Mouse (Mus musculus) T-cell, adult 2 months (primary cell): ENCODE data around the gene Fbln1.

Experiments used
- DNase-seq: peaks from one replicate; pipeline ENCODE4 v3.0.0; 2022; ENCODE audit warnings: low spot score

Gene Fbln1

DNA sequence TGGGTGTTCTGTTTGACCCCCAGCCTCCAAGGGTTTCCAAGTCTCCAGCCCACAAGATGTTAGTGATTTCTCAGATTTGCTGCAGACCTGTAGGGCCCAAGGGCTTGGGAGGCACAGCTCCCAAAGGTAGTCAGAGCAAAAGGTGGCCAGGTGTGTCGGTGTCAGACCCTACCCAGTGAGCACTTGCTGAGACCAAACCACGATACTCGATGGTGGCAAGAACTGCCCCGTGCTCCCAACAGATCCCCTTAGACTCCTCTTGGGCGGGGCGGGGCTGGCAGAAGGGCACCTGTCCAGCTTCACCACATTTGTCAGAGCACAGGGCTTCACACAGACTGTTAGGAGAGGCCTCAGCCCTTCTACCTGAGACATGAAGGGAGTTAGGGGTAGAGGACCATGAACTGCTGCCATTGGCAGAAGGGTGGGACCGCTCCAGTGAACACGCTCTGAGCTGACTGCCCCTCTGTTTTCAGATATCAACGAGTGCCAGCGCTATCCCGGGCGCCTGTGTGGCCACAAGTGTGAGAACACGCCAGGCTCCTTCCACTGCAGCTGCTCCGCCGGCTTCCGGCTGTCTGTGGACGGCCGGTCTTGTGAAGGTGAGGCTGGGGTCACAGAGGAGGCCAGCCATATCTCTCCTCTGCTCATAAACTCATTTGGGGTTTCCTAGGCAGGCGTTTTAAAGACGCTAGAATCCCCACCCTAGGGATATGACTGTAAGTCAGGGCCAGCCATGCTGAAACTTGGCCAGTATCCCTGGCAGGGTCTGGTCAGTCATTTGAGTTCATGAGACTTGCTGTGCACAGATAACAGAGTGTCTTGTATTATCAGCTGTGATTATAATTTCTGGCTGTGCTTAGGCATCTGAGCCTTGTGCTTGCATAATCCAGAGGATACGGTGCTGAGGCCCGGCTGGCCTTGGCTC lies 33.3 kb downstream of the Fbln1 start:
- no peak for DNase-seq

DNA sequence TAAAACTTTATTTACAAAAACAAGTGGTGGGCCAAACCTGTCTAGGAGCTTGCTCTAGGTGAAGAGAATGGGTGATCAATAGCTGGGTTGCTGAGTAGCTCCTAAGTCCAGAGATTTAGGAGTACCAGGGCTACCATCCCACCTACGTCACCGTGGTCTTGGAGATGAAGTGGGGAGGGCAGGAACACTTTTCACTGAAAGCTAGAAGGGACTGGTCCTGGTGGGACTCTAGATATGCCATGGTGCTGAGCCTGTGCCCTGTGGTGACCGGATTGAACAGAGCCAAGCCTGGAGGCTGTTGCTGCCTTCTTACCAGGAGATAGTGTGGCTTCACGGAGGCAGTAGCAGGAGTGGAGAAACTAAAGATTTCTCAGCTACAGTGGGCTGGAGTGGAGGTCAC lies 34.3 kb downstream of the Fbln1 start:
- no peak for DNase-seq

DNA sequence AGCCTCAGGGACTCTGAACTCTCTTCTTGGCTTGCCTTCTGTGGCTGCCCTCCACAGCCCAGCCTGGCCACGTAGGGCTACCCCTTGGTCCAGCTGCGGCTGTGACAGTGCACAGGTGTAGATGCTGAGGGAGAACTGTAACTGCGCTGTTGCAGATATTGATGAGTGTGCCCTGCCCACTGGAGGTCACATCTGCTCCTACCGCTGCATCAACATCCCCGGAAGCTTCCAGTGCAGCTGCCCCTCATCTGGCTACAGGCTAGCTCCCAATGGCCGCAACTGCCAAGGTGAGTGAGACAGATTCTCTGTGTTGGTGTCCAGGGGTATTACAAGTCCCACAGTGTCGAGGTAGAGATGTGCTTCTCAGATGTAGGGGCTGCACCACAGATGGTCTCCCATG lies 36.1 kb downstream of the Fbln1 start:
- no peak for DNase-seq

DNA sequence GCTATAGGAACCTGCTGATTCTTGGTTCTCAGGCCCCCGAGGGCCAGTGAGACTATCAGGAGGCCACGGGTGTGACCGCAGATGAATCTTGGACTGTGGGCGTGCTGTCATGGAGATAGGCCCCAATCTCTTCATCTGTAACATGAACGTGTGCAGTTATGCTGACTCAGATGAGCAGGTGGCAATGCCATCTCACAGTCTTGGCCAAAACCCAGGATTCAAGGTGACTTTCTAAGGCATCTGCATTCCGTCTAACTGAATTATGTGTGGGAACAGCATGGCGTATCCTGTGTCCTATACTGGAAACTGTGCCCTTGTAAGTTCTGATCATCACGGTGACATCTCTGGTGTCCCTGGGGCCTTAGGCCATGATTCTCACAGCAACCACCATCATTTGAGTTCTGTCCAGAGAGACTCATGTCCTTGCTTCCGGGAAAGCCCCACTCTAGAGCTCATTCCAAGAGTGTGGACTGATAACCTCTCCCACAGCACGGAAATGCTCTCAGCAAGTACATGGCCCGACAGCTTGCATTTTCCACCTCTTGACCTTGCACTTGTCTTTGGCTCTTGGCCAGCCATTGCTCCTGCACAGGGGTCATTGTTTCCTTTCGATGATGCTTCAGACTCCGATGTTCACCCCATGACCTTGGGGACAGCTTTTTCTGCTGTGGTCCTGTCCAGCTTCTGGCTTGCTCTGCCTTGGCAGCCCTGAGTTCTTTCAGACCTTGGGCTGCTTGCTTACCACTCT lies 38.8 kb downstream of the Fbln1 start:
- DNase-seq, result no peak

DNA sequence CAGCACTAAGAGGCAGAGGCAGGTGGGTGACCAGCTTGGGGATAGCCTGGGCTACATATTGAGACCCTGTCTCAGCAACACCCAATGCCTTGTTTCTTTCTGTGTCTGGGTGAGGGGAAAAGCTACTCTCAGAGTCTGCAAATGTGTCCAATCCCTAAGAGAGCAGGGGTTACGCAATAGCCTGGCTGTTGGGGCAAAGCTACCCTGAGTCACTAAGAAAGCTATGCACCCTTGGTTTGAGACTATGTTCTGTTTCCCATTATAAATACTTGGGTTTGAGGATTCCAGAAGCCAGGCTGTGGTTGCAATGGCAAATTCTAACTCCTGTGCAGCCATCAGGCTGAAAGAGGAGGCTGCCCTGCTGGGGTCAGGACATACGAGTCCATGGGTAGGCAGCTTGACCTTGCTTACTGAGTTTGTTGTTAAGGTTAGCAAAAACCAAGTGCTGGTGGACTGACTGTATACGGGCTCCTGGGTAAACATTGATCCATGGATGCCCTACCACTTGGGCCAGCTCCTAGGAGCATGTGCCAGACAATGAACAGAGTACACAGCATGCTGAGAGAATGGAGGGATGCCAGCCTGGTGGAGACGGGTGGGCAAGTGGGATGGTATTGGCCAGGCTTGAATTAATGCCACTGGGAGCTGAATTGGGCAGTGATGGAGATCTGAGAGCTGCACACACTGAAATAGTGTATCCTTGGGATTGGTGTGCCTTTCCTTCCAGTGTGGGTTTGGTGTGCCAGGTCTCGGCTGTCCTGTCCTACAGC lies 39.7 kb downstream of the Fbln1 start:
- no peak for DNase-seq

DNA sequence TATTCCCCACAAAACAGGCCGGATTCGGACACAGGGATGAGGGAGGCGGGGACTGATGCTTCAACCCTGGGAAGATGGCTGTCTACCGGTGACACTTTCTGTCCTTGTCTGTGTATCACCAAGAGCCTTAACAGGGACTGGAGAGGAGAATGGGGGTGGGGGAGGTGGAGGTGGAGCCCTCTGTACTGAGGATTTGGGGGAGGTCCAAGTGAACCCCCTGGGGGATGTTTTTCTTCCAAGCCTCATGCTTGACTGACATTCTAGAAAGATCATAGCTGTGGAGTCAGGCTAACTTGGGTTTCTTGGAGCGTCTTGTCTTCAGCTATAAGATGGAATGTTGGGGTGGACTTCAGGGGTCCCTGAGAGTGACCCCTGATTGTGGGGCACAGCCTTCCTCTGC lies 40.3 kb downstream of the Fbln1 start:
- DNase-seq, result no peak

DNA sequence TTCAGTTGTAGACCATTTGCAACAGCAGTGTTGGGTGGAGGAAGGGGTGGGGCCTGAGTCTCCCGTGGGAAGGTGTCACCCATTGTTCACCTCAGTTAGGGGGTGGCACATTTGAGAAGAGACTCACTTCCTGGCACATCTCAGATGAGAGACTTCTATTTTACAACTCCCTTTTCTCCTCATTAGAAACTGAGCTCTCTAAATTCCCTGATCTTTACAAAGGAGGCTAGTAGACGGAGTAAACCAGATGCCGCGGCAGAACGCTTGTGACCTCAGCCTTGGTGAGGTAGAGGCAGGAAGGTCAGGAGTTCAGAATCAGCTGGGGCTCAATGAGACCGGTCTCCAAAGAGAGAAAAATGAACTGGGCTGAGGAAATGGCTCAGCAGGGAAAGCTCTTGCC lies 41.2 kb downstream of the Fbln1 start:
- peak; percentile 14 for DNase-seq

DNA sequence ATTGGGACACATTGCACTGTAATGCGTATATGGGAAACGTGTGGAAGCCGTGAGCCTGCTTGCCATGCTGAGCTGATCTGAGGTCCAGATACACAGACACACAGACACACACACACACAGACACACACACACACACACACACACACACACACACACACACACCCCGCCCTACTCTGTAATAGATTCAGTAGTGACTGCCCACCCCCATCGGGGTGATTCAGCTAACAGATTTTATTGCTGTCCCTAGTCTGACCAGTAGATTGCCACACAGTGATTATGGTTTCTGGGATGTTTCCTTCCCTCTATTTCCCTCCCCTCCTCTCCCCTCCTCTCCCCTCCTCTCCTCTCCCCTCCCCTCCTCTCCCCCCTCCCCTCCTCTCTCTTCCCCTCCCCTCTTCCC lies 42.6 kb downstream of the Fbln1 start:
- no peak for DNase-seq

DNA sequence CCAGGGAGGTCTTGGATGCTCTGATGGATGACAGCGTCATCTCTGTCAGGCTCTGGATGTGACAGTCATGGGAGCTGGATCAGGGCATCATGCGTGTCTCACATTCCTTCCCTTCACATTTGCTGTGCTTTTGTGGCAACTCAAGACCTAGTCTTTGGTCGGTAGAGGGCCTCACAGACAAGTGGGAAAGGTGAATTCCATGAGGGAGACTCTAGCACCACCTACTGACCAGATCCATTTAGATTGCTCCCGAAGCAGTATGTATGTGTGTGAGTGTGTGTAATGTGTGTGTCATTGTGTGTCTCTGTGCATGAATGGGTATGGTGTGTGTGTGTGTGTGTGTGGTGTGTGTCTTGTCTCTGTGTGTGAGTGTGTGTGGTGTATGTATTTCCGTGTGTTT lies 43.5 kb downstream of the Fbln1 start:
- DNase-seq, result no peak

DNA sequence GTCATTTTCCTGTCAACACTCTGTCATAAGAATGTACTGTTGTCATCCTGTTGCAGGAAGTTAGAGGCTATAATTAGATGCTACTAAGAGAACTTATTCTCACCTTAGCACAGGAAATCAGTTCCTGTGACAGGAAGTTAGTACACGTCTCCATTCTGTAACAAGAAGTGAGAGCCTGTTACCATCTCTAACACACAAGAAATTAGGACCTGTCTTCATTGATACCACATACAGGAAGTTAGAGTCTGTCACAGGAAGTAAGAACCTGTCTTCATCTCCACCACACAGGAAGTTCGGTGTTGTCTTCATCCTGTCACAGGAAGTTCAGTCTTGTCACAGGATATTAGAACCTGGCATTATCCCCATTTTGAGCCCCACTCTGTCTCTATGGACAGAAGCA lies 44.7 kb downstream of the Fbln1 start:
- DNase-seq, result peak; percentile 78

DNA sequence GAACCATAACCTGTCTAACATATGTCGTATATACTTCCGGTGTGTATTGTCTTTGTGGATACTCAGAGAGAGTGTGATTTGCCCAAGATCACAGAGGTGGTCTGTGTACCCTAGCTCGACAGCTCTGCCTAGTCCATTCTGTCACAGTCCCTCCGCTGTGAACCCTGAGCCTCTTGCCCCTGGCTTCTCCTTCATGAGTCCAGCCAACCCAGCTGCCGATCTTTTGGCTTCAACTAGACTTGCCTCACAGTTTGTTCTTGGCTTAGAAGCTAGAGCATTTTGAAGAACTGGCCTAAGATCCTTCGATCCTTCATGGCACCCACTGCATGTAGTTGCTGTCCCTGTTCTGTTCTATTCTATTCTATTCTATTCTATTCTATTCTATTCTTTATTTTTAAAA lies 46.7 kb downstream of the Fbln1 start:
- no peak for DNase-seq

DNA sequence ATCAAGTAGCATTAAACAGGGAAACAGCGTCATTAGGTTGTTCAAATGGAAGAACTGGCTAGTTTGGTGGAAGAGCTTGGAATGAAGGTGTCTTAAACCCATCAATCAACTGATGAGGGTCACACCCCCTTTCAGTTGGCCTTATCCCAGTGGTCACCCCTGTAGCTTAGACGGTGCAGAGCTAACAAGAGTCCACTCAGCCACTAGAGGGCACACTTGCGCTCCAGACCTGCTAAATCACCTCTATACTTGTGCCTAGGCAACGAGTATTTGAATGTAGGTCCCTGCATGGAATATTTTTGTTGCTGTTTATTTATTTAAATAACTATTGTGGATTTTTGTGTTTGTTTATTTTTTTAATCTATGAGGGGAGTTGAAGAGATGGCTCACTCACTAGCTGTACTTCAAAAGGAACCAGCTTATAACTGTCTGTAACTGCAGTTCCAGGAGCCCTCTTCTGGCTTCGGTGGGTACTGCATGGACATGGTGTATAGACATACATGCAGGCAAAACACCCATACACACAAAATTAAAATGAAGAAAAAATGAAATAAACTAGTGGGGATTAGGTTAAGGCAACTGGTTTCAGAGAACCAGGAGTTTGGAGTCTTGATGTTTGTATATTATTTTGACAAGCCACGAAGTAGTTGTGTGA lies 52.2 kb downstream of the Fbln1 start:
- DNase-seq, result peak; percentile 72

DNA sequence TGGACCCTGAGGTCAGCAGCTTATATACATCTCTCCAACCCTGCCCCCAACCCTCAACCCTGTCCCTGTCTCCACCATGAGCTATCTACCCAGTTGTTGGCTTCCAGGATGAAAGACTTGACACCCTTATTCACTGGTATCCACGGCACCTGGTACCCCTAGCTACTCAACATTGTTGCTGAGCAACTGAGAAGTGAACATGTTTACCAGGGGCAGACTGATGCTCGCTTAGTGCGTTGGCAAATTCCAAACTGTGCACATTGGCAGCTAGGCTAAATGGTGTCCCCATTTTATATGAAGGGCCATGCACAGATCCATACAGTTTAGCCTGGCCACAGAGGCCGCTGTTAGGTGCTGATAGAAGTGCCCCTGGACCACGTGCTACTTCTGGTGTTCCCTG lies 57.1 kb downstream of the Fbln1 start:
- DNase-seq, result no peak

DNA sequence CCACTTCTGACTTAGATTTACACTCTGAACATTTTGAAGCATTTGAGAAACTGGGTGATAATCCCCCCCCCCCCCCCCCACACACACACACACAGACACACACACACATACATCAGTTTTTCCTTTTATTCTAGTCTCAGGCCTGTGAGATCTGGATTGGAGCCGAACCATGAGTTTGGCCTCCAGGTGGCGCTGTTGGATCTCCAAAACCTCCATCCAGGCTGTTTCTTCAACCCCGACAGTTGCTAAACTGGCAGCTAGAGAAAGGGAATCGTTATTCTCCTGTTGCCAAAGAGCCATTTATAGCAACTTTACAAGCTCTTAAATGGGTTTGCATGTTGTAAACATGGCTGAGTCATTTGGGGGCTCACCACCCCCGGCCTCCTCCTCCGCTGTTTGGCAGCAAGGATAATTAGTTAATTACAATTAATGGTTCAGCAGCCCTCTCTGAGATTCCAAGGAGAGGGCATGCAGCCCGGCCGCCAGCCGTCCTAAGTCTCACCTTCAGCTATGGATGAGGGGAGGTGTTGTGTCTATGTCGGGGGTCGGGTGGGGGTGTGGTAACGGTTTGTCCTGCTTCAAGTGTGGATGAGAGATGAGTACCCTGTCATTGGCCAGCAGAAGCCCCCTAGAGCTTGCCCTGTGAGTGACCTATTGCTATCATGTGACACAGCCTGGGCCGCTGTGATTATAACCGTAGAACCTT lies 61.1 kb downstream of the Fbln1 start:
- DNase-seq, result peak; percentile 48

DNA sequence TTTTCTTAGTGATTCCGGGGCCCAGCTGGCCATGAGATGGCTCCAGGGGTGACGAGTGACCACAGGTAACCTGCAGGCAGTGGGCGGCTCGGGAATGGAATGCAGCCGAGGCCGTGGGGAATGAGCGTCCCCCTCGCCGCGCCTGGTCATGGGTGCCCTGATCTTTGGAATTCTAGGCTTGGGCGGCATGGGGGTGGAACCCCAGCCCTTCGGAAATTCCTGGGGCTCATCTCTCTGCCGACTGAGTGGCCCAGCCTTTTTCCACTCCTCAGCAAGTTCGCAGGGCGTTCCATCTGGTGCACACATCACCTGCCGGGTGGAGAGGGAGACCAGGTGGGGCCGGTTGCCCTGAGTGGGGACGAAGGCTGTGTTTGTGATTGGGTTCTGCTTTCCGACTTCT lies 62.1 kb downstream of the Fbln1 start:
- no peak for DNase-seq

DNA sequence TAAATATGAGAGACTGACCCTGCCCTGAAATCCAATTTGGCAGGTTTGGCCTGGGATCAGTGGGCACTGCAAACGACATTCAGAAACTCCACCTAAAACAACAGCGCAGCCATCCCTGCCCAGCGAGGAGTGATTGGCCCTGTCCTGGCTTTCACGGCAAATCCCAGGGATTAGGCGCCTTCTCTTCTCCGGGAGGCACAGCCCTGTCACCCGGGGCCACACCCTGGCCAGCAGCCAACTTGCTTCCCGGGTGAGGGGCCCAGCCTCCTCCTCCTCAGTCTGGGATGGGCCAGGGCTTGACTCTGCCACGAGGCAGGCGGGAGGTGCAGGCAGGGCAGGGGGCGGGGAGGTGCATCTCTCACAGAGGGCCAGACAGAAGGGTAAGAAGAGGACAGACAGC lies 67.2 kb downstream of the Fbln1 start:
- no peak for DNase-seq

DNA sequence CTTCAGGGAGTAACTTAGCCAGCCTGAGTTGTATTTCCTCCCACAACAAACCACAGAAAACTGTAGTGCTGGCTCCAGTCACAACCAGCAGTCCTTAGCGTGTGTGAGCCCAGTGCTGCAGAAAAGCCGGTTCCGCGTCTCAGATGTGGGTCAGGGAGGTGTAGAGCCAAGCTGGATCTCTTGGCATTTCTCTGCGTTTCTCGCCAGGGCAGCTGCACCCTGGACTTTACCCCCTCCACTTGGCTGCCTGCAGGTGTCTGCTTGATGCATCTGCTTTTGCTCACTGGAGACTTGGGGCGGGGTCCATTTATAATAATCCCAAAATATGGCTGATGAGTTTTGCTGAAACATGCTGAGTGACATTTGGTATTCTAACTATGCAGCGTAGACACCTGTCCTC lies 71.5 kb downstream of the Fbln1 start:
- no peak for DNase-seq

DNA sequence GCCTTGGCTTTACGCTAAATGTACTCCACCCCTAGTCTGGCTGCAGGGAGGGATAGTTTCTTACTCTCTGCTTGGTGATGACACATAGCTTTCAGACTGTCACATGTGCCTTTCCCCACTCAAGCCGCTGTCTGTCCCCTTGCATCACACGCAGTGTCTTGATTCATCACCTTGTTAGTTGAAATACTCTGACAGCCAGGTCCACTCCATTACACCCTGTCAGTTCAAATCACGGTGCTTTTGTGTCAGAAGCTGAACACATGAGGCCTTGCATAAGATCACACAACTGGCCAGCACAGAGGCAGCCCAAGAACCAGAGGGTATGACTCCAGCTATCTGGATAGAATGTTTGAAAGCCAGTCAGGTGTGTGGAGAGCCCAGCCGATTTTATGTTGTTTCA lies 73.2 kb downstream of the Fbln1 start:
- DNase-seq, result no peak

DNA sequence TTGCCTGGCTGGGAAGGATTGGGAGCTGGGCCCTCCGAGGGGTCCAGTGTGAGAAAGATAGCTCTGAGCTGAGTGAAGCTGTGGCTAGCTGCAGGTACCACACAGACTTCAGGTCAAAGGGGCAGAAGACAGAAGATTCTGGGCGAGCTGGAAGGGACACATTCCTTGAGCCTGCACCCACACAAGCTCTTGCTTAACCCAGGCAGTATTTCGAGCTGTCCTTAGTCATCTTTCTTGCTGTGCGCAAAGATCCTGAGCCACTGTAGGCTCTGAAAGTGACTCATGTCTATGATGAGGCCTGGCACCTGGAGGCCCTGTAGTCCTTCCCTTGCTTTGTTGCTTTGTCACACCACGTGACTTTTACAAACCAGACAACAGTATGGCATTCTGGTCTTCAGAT lies 76.3 kb downstream of the Fbln1 start:
- DNase-seq, result no peak

DNA sequence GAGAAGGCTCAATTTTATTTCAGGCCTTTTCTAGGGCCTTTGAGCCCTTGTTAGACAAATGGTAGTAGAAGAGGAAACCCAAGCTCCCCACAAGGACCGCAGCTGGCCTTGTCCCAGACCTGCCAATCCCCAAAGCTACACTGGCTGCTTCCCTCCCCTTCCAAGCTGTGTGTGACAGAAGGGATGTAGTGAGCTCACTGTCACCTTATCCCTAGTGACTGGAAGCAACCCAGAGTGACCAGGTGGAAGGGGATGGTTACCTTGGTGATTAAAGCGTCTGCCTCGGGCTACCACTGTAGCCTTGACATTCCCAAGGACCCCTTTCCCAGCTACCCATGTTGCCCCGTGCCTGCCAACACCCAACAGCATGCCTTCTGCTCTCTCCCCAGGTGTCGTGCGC lies 78.9 kb downstream of the Fbln1 start:
- DNase-seq, result no peak

DNA sequence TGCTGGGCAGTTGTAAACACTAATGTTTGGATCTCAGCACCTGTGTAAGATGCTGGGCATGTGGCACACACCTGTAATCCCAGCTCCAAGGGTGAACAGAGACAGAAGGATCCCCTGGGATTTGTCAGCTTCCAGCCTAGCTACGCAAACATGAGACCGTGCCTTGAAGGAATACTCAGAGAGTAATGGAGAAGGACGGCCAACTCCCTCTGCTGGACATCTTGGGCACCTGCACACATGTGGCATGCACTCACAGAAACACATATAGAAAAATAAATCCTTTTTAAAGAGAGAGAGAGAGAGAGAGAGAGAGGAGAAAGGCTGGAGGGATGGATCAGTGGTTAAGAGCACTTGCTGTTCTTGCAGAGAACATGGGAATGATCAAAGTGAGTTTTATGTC lies 88.9 kb downstream of the Fbln1 start:
- no peak for DNase-seq

DNA sequence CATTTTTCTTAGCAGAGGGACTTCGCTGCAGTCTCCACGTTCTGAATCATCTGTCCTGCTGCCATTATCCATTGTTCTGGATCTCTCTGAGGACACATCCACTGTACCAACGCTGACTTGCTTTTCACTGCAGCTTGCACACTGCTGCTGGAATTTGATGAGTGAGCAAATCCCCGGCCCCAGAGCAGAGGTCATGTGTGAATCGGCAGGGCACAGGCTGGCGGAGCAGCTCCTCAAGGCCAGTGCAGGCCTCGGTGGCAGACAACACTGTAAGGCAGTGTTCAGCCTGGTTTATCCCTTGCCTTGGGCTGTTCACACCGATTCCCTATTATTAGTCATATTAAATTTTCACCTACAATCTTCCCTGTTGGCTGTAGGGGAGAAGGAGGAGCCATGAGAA lies 89.8 kb downstream of the Fbln1 start:
- DNase-seq, result no peak
